12 mouse cellular contexts compared by ENCODE assay signal in the genomic region with DNA sequence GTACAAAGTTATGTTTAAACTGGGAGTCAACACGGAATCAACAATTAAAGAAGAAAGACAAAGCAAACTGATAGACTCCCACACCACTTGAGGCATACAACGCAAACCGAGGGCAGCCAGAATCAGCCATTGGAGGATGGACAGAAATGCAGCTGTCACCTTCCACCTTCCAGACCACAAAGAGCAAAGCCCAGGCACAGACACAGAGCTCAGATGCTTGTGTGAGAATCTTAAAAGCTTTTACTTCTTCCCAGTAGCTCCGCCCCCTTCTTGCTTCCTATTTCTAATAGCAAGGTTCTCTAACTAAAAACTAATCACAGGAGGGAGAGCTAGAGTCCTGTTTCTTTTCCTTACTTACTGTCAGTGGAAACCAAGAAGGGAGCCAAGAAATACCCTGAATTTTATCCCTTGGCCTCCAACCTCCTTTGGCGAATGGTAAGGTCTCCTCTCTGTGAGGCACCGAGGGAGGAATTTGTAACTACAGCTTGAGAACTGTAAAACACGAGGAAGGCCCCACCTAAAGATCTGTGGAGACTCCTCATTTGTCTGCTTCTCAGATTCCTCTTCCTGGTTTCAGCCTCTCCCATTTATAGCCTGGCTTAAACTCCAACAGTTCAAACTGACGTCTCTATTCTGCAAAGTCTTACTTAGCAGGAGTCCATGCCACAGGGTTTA.
A peak's percentile ranks its signal among the peaks of the same experiment; 100 is the strongest.
DNase-seq lines count a peak whose midpoint lies in the region; ATAC-seq and TF ChIP-seq lines count a peak whose summit lies in the region.
"Had no signal": no experiment of that assay in that cellular context is flagged by ENCODE, and none has a peak within 500 bp of the region (broad histone marks: within the 10 kb centered on the region; RNA-seq: fewer than 3 reads in every experiment).

No protein-coding gene starts in this region.

- 46% methylated on average over 8 of the region's 8 CpGs for WGBS in limb, embryonic 15.5 days
- WGBS in stomach, postnatal 0 days: 47% methylated on average over 8 of the region's 8 CpGs

- H3K27me3 ChIP-seq in limb, embryonic 15.5 days: no peaks in the 10 kb centered on the region
- no peaks in the 10 kb centered on the region for H3K27me3 ChIP-seq in stomach, postnatal 0 days (ENCODE audit: control insufficient read depth, insufficient read depth, low read length)
- H3K27me3 ChIP-seq: hindbrain, embryonic 15.5 days had no signal

- no peak for TF ChIP-seq EP300 in stomach, postnatal 0 days (optimal IDR thresholded peaks at IDR 0.05)

- TF ChIP-seq CTCF in stomach, postnatal 0 days (IDR thresholded peaks at IDR 0.05; ENCODE audit: low read depth): 0 out of 2 replicates have a peak, but pooled peaks have one; percentile 12

- H3K4me2 ChIP-seq in limb, embryonic 15.5 days: no peak overlapping the region
- 0 out of 2 replicates have a peak overlapping the region, but pooled peaks have one; percentile 17 for H3K4me2 ChIP-seq in stomach, postnatal 0 days (replicated peaks; ENCODE audit: low read depth)
- H3K4me2 ChIP-seq: hindbrain, embryonic 15.5 days; liver, embryonic 11.5 days had no signal

- peak; percentile 20 for DNase-seq in gastrocnemius, adult 18-20 months (ENCODE audit: low spot score)
- DNase-seq in gastrocnemius, postnatal 4 days (ENCODE audit: low spot score in 2 of 2): no peak
- peak; percentile 62 to 73 for DNase-seq in spleen, postnatal 36 days (ENCODE audit: low spot score in 2 of 2)
- no peak for DNase-seq in spleen, adult 12 weeks (ENCODE audit: low spot score)
- no peak for DNase-seq in stomach, postnatal 0 days (ENCODE audit: low spot score)
- no peak for DNase-seq in layer of hippocampus, postnatal 14 days (ENCODE audit: low spot score in 2 of 2)
- no peak for DNase-seq in testis, postnatal 10 days (ENCODE audit: low spot score)
- DNase-seq: cerebellum, postnatal 36 days; forebrain, postnatal 0 days had no signal

- no peaks in the 10 kb centered on the region for H3K36me3 ChIP-seq in limb, embryonic 15.5 days
- H3K36me3 ChIP-seq in stomach, postnatal 0 days (ENCODE audit: control insufficient read depth, insufficient read depth, low read length): no peaks in the 10 kb centered on the region
- H3K36me3 ChIP-seq: hindbrain, embryonic 15.5 days had no signal

- H3K4me1 ChIP-seq in limb, embryonic 15.5 days: peaks cover 8% of the 10 kb centered on the region; the same call in 1 of the 2 replicates
- H3K4me1 ChIP-seq in stomach, postnatal 0 days (replicated peaks; ENCODE audit: control insufficient read depth, insufficient read depth): peaks cover 2% of the 10 kb centered on the region; the same call in 1 of the 2 replicates
- H3K4me1 ChIP-seq: hindbrain, embryonic 15.5 days had no signal

- H3K4me3 ChIP-seq in limb, embryonic 15.5 days: no peak overlapping the region
- H3K4me3 ChIP-seq in stomach, postnatal 0 days (ENCODE audit: low read depth, low read length): no peak overlapping the region
- H3K4me3 ChIP-seq: hindbrain, embryonic 15.5 days had no signal

- H3K27ac ChIP-seq in limb, embryonic 15.5 days: peak overlapping the region; percentile 28
- H3K27ac ChIP-seq in stomach, postnatal 0 days (replicated peaks): peak overlapping the region; percentile 40; the same call in 1 of the 2 replicates
- H3K27ac ChIP-seq: hindbrain, embryonic 15.5 days had no signal

- ATAC-seq in limb, embryonic 15.5 days (ENCODE audit: insufficient number of reproducible peaks, low FRiP score, low TSS enrichment, low read depth): peak; percentile 77
- ATAC-seq in stomach, postnatal 0 days (ENCODE audit: low FRiP score, low TSS enrichment): no peak
- ATAC-seq: forebrain, postnatal 0 days had no signal

- no peak overlapping the region for H3K9ac ChIP-seq in limb, embryonic 15.5 days
- H3K9ac ChIP-seq in stomach, postnatal 0 days (ENCODE audit: low read length): no peak overlapping the region
- H3K9ac ChIP-seq: forebrain, postnatal 0 days; hindbrain, embryonic 15.5 days had no signal

- no peaks in the 10 kb centered on the region for H3K9me3 ChIP-seq in limb, embryonic 15.5 days
- H3K9me3 ChIP-seq in stomach, postnatal 0 days (ENCODE audit: control insufficient read depth, low read length): no peaks in the 10 kb centered on the region
- H3K9me3 ChIP-seq: hindbrain, embryonic 15.5 days had no signal

Comparison
In these comparisons a context has a peak if more than half of its experiments do, and no peak if none do; other contexts are left out.
1. DNase-seq: peak in gastrocnemius, adult 18-20 months (single experiment) and spleen, postnatal 36 days (2 of 2); none in gastrocnemius, postnatal 4 days (0 of 2), spleen, adult 12 weeks (single experiment), stomach, postnatal 0 days (single experiment), layer of hippocampus, postnatal 14 days (0 of 2) and testis, postnatal 10 days (single experiment).